Mouse (Mus musculus) thymus, adult 2 months (tissue): ENCODE results near the gene Tas2r126. TPM values are rescaled to one million over a fixed set of nuclear protein-coding genes. Genes with fewer than 3 reads are reported as not detected.

Source experiments
- DNase-seq: peaks from one replicate; pipeline ENCODE4 v3.0.0; 2021
- H3K27ac ChIP-seq: fragments of 200-500 bp; 2 replicates; pipeline ENCODE4 v1.5.1; 2012; ENCODE audit warnings: low read length, control low read depth; ENCODE audit not compliant: control insufficient read depth, insufficient read depth
- H3K27me3 ChIP-seq: fragments of 200-500 bp; 2 replicates; pipeline ENCODE4 v1.6.1; 2012; ENCODE audit warnings: mild to moderate bottlenecking, low read length, moderate library complexity, mixed read lengths; ENCODE audit not compliant: control insufficient read depth, insufficient read depth
- H3K36me3 ChIP-seq: fragments of 200-500 bp; 2 replicates; pipeline ENCODE4 v1.6.1; 2012; ENCODE audit warnings: mild to moderate bottlenecking, low read length, moderate library complexity; ENCODE audit not compliant: control insufficient read depth, insufficient read depth
- H3K4me1 ChIP-seq: fragments of 200-500 bp; replicated peaks from 2 replicates; pipeline ENCODE4 v1.6.1; 2012; ENCODE audit warnings: low read length; ENCODE audit not compliant: control insufficient read depth, insufficient read depth
- H3K4me3 ChIP-seq: fragments of 200-500 bp; 2 replicates; pipeline ENCODE4 v1.5.1; 2012; ENCODE audit warnings: mild to moderate bottlenecking, low read length, control low read depth, moderate library complexity; ENCODE audit not compliant: control insufficient read depth, insufficient read depth
- CTCF ChIP-seq: fragments of 200-500 bp; IDR thresholded peaks from 2 replicates; pipeline ENCODE4 v1.5.1; 2012; ENCODE audit warnings: mild to moderate bottlenecking, control low read depth, low read length, moderate library complexity, borderline replicate concordance; ENCODE audit not compliant: control insufficient read depth, poor library complexity, insufficient read depth; ENCODE audit errors: extremely low read depth
- POLR2A ChIP-seq: fragments of 200-500 bp; IDR thresholded peaks from 2 replicates; pipeline ENCODE4 v1.6.1; 2012; ENCODE audit warnings: mild to moderate bottlenecking, low read length, control low read depth, moderate library complexity; ENCODE audit not compliant: control insufficient read depth, poor library complexity, insufficient read depth; ENCODE audit errors: extremely low read depth
- WGBS: fragments of 180-500 bp; shearing (Covaris S2); methylation state at CpG from one replicate; pipeline ENCODE4 v1.1.7; 2018; 5-methylcytosine and 5-hydroxymethylcytosine counted together
- polyA plus RNA-seq: library from polyadenylated mRNA; depleted of rRNA; stranded (reverse); fragments of >200 nt; gene quantifications from 2 replicates; pipeline ENCODE4 v1.2.3, GENCODE M21; 2012; rRNA removed

The Tas2r126 gene
- not detected in 2 replicates for polyA plus RNA-seq

GRCm38 (mm10) chr6:42434446-42434845 lies at the start of gene Tas2r126:
Gene Tas2r126 (plus strand): TSS chr6:42434535.
- Histone ChIP-seq H3K36me3 (no peaks in the 10 kb centered on the region), H3K4me1 (no peaks in the 10 kb centered on the region), H3K4me3 (no peak within 1 kb of the TSS), H3K27me3 (no peaks in the 10 kb centered on the region), H3K27ac (no peak within 1 kb of the TSS)
- WGBS, result 85% methylated on average over 6 of the region's 6 CpGs
- no peak for DNase-seq
- TF ChIP-seq CTCF, result no peak
- no peak for TF ChIP-seq POLR2A

- no peaks in the 10 kb centered on the region for H3K36me3 ChIP-seq
- no peak for TF ChIP-seq POLR2A
- no peak for TF ChIP-seq CTCF
- no peaks in the 10 kb centered on the region for H3K27me3 ChIP-seq
- 20% methylated on average over 4 of the region's 4 CpGs for WGBS
- no peak overlapping the region for H3K27ac ChIP-seq
- H3K4me3 ChIP-seq, result no peak overlapping the region
- peaks cover 13% of the 10 kb centered on the region for H3K4me1 ChIP-seq
- peak; percentile 42 for DNase-seq
Measured at GRCm38 (mm10) chr6:42385635-42386034, 48.7 kb upstream of the Tas2r126 start.

GRCm38 (mm10) chr6:42391796-42392330 lies 42.5 kb upstream of the Tas2r126 start:
- H3K36me3 ChIP-seq, result no peaks in the 10 kb centered on the region
- 67% methylated on average over 2 of the region's 2 CpGs for WGBS
- no peak for DNase-seq
- no peak overlapping the region for H3K27ac ChIP-seq
- H3K27me3 ChIP-seq, result no peaks in the 10 kb centered on the region
- no peaks in the 10 kb centered on the region for H3K4me1 ChIP-seq
- TF ChIP-seq POLR2A (no peak), CTCF (no peak)
- H3K4me3 ChIP-seq, result no peak overlapping the region

- WGBS, result 80% methylated on average over 9 of the region's 9 CpGs
- TF ChIP-seq POLR2A (no peak), CTCF (no peak)
- Histone ChIP-seq H3K27me3 (no peaks in the 10 kb centered on the region), H3K27ac (no peak overlapping the region), H3K36me3 (no peaks in the 10 kb centered on the region), H3K4me3 (no peak overlapping the region), H3K4me1 (no peaks in the 10 kb centered on the region)
- DNase-seq, result no peak
Measured at GRCm38 (mm10) chr6:42395960-42396809, 38.1 kb upstream of the Tas2r126 start.

GRCm38 (mm10) chr6:42397041-42397657 lies 37.2 kb upstream of the Tas2r126 start:
- Histone ChIP-seq H3K27me3 (no peaks in the 10 kb centered on the region), H3K27ac (no peak overlapping the region), H3K36me3 (no peaks in the 10 kb centered on the region), H3K4me1 (no peaks in the 10 kb centered on the region), H3K4me3 (no peak overlapping the region)
- TF ChIP-seq CTCF (no peak), POLR2A (no peak)
- no peak for DNase-seq
- 35% methylated on average over 3 of the region's 3 CpGs for WGBS

GRCm38 (mm10) chr6:42398285-42398684 lies 36.0 kb upstream of the Tas2r126 start:
- 40% methylated on average over 3 of the region's 3 CpGs for WGBS
- Histone ChIP-seq H3K4me1 (no peaks in the 10 kb centered on the region), H3K27me3 (no peaks in the 10 kb centered on the region), H3K27ac (no peak overlapping the region), H3K4me3 (no peak overlapping the region), H3K36me3 (no peaks in the 10 kb centered on the region)
- TF ChIP-seq CTCF (no peak), POLR2A (no peak)
- no peak for DNase-seq

GRCm38 (mm10) chr6:42398998-42399397 lies 35.3 kb upstream of the Tas2r126 start:
- no peak overlapping the region for H3K4me3 ChIP-seq
- no peak for TF ChIP-seq POLR2A
- no peak for TF ChIP-seq CTCF
- H3K4me1 ChIP-seq, result no peaks in the 10 kb centered on the region
- H3K27ac ChIP-seq, result no peak overlapping the region
- 93% methylated on average over 1 of the region's 1 CpGs for WGBS
- H3K27me3 ChIP-seq, result no peaks in the 10 kb centered on the region
- no peak for DNase-seq
- no peaks in the 10 kb centered on the region for H3K36me3 ChIP-seq
